ENCODE assay signal across 26 mouse cellular contexts in the genomic region with DNA sequence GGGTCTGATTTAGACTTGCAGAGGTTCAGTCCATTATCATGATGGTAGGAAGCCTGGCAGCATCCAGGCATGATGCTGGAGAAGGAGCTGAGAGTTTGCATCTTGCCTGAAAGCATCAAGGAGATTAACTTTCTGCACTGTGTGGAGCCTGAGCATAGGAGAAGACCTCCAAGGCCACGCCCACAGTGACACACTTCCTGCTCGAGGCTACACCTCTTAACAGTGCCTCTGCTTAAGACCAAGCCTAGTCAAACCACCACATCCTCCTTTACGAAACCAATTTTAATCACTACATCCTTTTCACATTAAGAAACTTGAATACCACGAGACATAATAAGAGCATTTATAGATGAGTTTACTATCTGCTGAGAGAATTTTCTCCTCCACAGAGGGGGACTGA. TPM values are rescaled to one million over a fixed set of nuclear protein-coding genes. Genes with fewer than 3 reads are reported as not detected.
DNase-seq lines count a peak whose midpoint lies in the region; ATAC-seq lines count a peak whose summit lies in the region.
"Had no signal": no experiment of that assay in that cellular context is flagged by ENCODE, and none has a peak within 500 bp of the region (broad histone marks: within the 10 kb centered on the region; RNA-seq: fewer than 3 reads in every experiment).

No protein-coding gene starts in this region.

- H3K27ac ChIP-seq in forebrain, embryonic 12.5 days = no peak overlapping the region
- H3K27ac ChIP-seq: embryonic facial prominence, embryonic 12.5 days; forebrain, embryonic 15.5 days; heart, embryonic 15.5 days; hindbrain, embryonic 10.5 days; limb, embryonic 12.5 days; liver, embryonic 12.5 days; midbrain, embryonic 10.5 days; neural tube, embryonic 13.5 days had no signal

- H3K9ac ChIP-seq in forebrain, embryonic 12.5 days = no peak overlapping the region
- H3K9ac ChIP-seq: embryonic facial prominence, embryonic 12.5 days; forebrain, embryonic 15.5 days; heart, embryonic 15.5 days; limb, embryonic 12.5 days; liver, embryonic 12.5 days; neural tube, embryonic 13.5 days had no signal

- peak; percentile 87 for ATAC-seq in megakaryocyte, adult 5-6 weeks (ENCODE audit: poor library complexity, severe bottlenecking)
- ATAC-seq in forebrain, embryonic 12.5 days (ENCODE audit: low FRiP score) = no peak
- ATAC-seq: forebrain, embryonic 15.5 days; liver, embryonic 12.5 days had no signal

- no peak overlapping the region for H3K4me2 ChIP-seq in forebrain, embryonic 12.5 days
- H3K4me2 ChIP-seq: embryonic facial prominence, embryonic 12.5 days; forebrain, embryonic 15.5 days; heart, embryonic 15.5 days; limb, embryonic 12.5 days; liver, embryonic 12.5 days; neural tube, embryonic 13.5 days had no signal

- H3K4me1 ChIP-seq in forebrain, embryonic 12.5 days = peaks cover 11% of the 10 kb centered on the region
- H3K4me1 ChIP-seq: heart, embryonic 15.5 days; limb, embryonic 12.5 days; liver, embryonic 12.5 days had no signal

- no peaks in the 10 kb centered on the region for H3K36me3 ChIP-seq in forebrain, embryonic 12.5 days (replicated peaks)
- H3K36me3 ChIP-seq: embryonic facial prominence, embryonic 12.5 days; forebrain, embryonic 15.5 days; G1E; heart, embryonic 15.5 days; hindbrain, embryonic 10.5 days; limb, embryonic 12.5 days; liver, embryonic 12.5 days; midbrain, embryonic 10.5 days; neural tube, embryonic 13.5 days had no signal

- 79% methylated on average over 4 of the region's 4 CpGs for WGBS in forebrain, embryonic 12.5 days

- no peak overlapping the region for H3K4me3 ChIP-seq in forebrain, embryonic 12.5 days (replicated peaks)
- H3K4me3 ChIP-seq: embryonic facial prominence, embryonic 12.5 days; erythroblast, embryonic 14.5 days; forebrain, embryonic 15.5 days; heart, embryonic 15.5 days; hindbrain, embryonic 10.5 days; limb, embryonic 12.5 days; liver, embryonic 12.5 days; midbrain, embryonic 10.5 days; neural tube, embryonic 13.5 days had no signal

- 0 out of 2 replicates have a peak, but pooled peaks cover 4% of the 10 kb centered on the region for H3K27me3 ChIP-seq in forebrain, embryonic 12.5 days
- H3K27me3 ChIP-seq: forebrain, embryonic 15.5 days had no signal

- H3K9me3 ChIP-seq in forebrain, embryonic 12.5 days = no peaks in the 10 kb centered on the region
- H3K9me3 ChIP-seq: embryonic facial prominence, embryonic 12.5 days; forebrain, embryonic 15.5 days; G1E; heart, embryonic 15.5 days; hindbrain, embryonic 10.5 days; liver, embryonic 12.5 days; midbrain, embryonic 10.5 days; neural tube, embryonic 13.5 days had no signal

- peak; percentile 37 for DNase-seq in thymus, postnatal 14 days
- DNase-seq in thymus, adult 18-20 months = no peak
- peak; percentile 76 for DNase-seq in T-cell, adult 2 months (ENCODE audit: low spot score)
- peak; percentile 18 to 35 for DNase-seq in thymus, postnatal 36 days
- DNase-seq in adrenal gland, postnatal 10 days = no peak
- DNase-seq in urinary bladder, postnatal 4 days (ENCODE audit: low spot score in 2 of 2) = no peak
- DNase-seq: cerebellum, adult 2 months; gastrocnemius, postnatal 25 days; kidney, adult 9 months; kidney, postnatal 25 days; layer of hippocampus, adult 9-11 months; lung, adult 2 months had no signal

RNA-seq across cellular contexts. Expression of gene Oas1f, which starts 16.1 kb away (rescaled TPM):
- not detected in 2 replicates for total RNA-seq in megakaryocyte, adult 5-6 weeks (2015)
- not detected in 2 replicates for total RNA-seq in megakaryocyte, adult 5-6 weeks (2017)
- total RNA-seq in adrenal gland, postnatal 10 days (2021) = not detected
- polyA plus RNA-seq in forebrain, embryonic 12.5 days (2016; fragmentation: Nextera tagmentation; extraction: Ambion mirVana) = not detected in 2 replicates
- total RNA-seq: G1E; gastrocnemius, postnatal 25 days; heart, adult 8-10 months had no signal
- polyA plus RNA-seq: cerebellum, adult 2 months; cortical plate, adult 2 months; embryonic facial prominence, embryonic 12.5 days; erythroblast, embryonic 14.5 days; forebrain, embryonic 15.5 days; G1E; heart, embryonic 15.5 days; hindbrain, embryonic 10.5 days; limb, embryonic 12.5 days; liver, embryonic 12.5 days; lung, adult 2 months; midbrain, embryonic 10.5 days; neural tube, embryonic 13.5 days had no signal

RNA-seq across cellular contexts. Expression of gene Oas1c, which starts 18.7 kb away (rescaled TPM):
- total RNA-seq in megakaryocyte, adult 5-6 weeks (2015) = 2.2 and 2.8 TPM in 2 replicates
- total RNA-seq in megakaryocyte, adult 5-6 weeks (2017) = 0.44 and 1.1 TPM in 2 replicates
- 1 to 10 TPM; 1.0 to 1.1 TPM for total RNA-seq in adrenal gland, postnatal 10 days (2021)
- 0.49 and 0.51 TPM in 2 replicates for polyA plus RNA-seq in forebrain, embryonic 12.5 days (2016; fragmentation: Nextera tagmentation; extraction: Ambion mirVana)
- total RNA-seq: gastrocnemius, postnatal 25 days had no signal
- polyA plus RNA-seq: erythroblast, embryonic 14.5 days had no signal

RNA-seq across cellular contexts. Expression of gene Oas1h, which starts 30.2 kb away (rescaled TPM):
- total RNA-seq in megakaryocyte, adult 5-6 weeks (2015) = not detected in 2 replicates
- not detected in 2 replicates for total RNA-seq in megakaryocyte, adult 5-6 weeks (2017)
- total RNA-seq in adrenal gland, postnatal 10 days (2021) = not detected
- not detected in 2 replicates for polyA plus RNA-seq in forebrain, embryonic 12.5 days (2016; fragmentation: Nextera tagmentation; extraction: Ambion mirVana)
- total RNA-seq: G1E; gastrocnemius, postnatal 25 days; heart, adult 8-10 months had no signal
- polyA plus RNA-seq: cerebellum, adult 2 months; cortical plate, adult 2 months; embryonic facial prominence, embryonic 12.5 days; erythroblast, embryonic 14.5 days; forebrain, embryonic 15.5 days; G1E; heart, embryonic 15.5 days; hindbrain, embryonic 10.5 days; limb, embryonic 12.5 days; liver, embryonic 12.5 days; lung, adult 2 months; midbrain, embryonic 10.5 days; neural tube, embryonic 13.5 days had no signal

RNA-seq across cellular contexts. Expression of gene Oas1e, which starts 35.7 kb away (rescaled TPM):
- 0.39 TPM in 1 of 2 replicates, not detected in the other for total RNA-seq in megakaryocyte, adult 5-6 weeks (2015)
- total RNA-seq in megakaryocyte, adult 5-6 weeks (2017) = not detected in 2 replicates
- not detected for total RNA-seq in adrenal gland, postnatal 10 days (2021)
- polyA plus RNA-seq in forebrain, embryonic 12.5 days (2016; fragmentation: Nextera tagmentation; extraction: Ambion mirVana) = 0.10 TPM in 1 of 2 replicates, not detected in the other
- total RNA-seq: G1E; gastrocnemius, postnatal 25 days; heart, adult 8-10 months had no signal
- polyA plus RNA-seq: cerebellum, adult 2 months; cortical plate, adult 2 months; embryonic facial prominence, embryonic 12.5 days; erythroblast, embryonic 14.5 days; forebrain, embryonic 15.5 days; G1E; hindbrain, embryonic 10.5 days; limb, embryonic 12.5 days; liver, embryonic 12.5 days; lung, adult 2 months; midbrain, embryonic 10.5 days had no signal

RNA-seq across cellular contexts. Expression of gene Oas3, which starts 53.6 kb away (rescaled TPM):
- total RNA-seq in megakaryocyte, adult 5-6 weeks (2015) = 20.8 and 22.8 TPM in 2 replicates
- 11.1 and 11.7 TPM in 2 replicates for total RNA-seq in megakaryocyte, adult 5-6 weeks (2017)
- under 1 TPM; 0.15 to 0.21 TPM for total RNA-seq in adrenal gland, postnatal 10 days (2021)
- polyA plus RNA-seq in forebrain, embryonic 12.5 days (2016; fragmentation: Nextera tagmentation; extraction: Ambion mirVana) = 0.09 and 0.12 TPM in 2 replicates
- total RNA-seq: gastrocnemius, postnatal 25 days had no signal
- polyA plus RNA-seq: limb, embryonic 12.5 days had no signal

Comparison
In these comparisons a context has a peak if more than half of its experiments do, and no peak if none do; other contexts are left out.
1. DNase-seq: peak in thymus, postnatal 14 days (single experiment), T-cell, adult 2 months (single experiment) and thymus, postnatal 36 days (2 of 2); none in thymus, adult 18-20 months (0 of 2), adrenal gland, postnatal 10 days (single experiment) and urinary bladder, postnatal 4 days (0 of 2).